In the genomic region with DNA sequence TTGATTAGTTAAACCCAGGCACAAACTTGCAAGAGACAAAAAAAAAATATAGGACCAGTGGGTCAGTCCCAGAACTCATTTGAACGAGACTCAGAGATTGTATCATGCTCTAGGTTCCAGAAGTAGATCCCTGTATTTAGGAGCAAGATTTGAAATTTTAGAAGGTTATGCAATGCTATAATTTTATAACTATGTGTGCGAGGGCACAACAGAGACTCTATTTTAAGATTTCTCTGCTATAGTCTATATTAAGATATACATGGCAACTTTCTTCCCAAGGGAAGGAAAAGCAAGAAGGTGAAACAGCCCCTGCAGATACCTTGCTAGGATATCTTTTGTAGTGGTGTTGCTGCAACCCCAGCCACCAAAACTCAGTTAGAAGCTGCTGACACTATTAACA, we compare ENCODE assay signal across 22 mouse cellular contexts. TPM values are rescaled to one million over a fixed set of nuclear protein-coding genes. Genes with fewer than 3 reads are reported as not detected.
"Had no signal": no experiment of that assay in that cellular context is flagged by ENCODE, and none has a peak within 500 bp of the region (broad histone marks: within the 10 kb centered on the region; RNA-seq: fewer than 3 reads in every experiment).

No protein-coding gene starts in this region.

- H3K4me1 ChIP-seq: midbrain, embryonic 10.5 days; midbrain, embryonic 12.5 days had no signal

- H3K27me3 ChIP-seq: midbrain, embryonic 12.5 days; neural tube, embryonic 13.5 days; neural tube, embryonic 15.5 days had no signal

- H3K36me3 ChIP-seq: midbrain, embryonic 10.5 days; midbrain, embryonic 12.5 days; neural tube, embryonic 13.5 days; neural tube, embryonic 15.5 days had no signal

- H3K9ac ChIP-seq: lung, embryonic 14.5 days; midbrain, embryonic 12.5 days; neural tube, embryonic 13.5 days; neural tube, embryonic 15.5 days had no signal

- DNase-seq: lung, adult 18-20 months; lung, embryonic 14.5 days; lung, postnatal 10 days; lung, postnatal 4 days; midbrain, embryonic 14.5 days; retina, postnatal 1 day; right cerebral cortex, adult 18-20 months; right cerebral cortex, postnatal 25 days; right cerebral cortex, postnatal 4 days; spleen, adult 18-20 months; thymus, postnatal 14 days; thymus, postnatal 36 days had no signal

- H3K27ac ChIP-seq: midbrain, embryonic 10.5 days; midbrain, embryonic 12.5 days; neural tube, embryonic 13.5 days; neural tube, embryonic 15.5 days had no signal

- H3K4me3 ChIP-seq: midbrain, embryonic 10.5 days; midbrain, embryonic 12.5 days; myocyte; neural tube, embryonic 13.5 days; neural tube, embryonic 15.5 days had no signal

- H3K4me2 ChIP-seq: lung, embryonic 14.5 days; midbrain, embryonic 12.5 days; neural tube, embryonic 13.5 days; neural tube, embryonic 15.5 days had no signal

- ATAC-seq: midbrain, embryonic 16.5 days had no signal

- H3K9me3 ChIP-seq: midbrain, embryonic 10.5 days; midbrain, embryonic 12.5 days; neural tube, embryonic 13.5 days; neural tube, embryonic 15.5 days had no signal

RNA-seq across cellular contexts. Expression of a gene that starts 55.7 kb away (rescaled TPM):
- total RNA-seq: megakaryocyte, adult 5-6 weeks; megakaryocyte-erythroid progenitor cell, adult 5-6 weeks had no signal
- polyA plus RNA-seq: myocyte; small intestine, adult 2 months; testis, adult 2 months had no signal
